Mouse (Mus musculus) spleen, adult 2 months (tissue): ENCODE measurements around the gene Meis2.

ENCODE experiments used
- CTCF ChIP-seq: fragments of 200-500 bp; IDR thresholded peaks from 2 replicates; pipeline ENCODE4 v1.5.1; 2011; ENCODE audit warnings: mild to moderate bottlenecking, inconsistent platforms; ENCODE audit not compliant: insufficient read depth, insufficient read length, insufficient replicate concordance; ENCODE audit errors: extremely low read depth
- POLR2A ChIP-seq: fragments of 200-500 bp; IDR thresholded peaks from 2 replicates; pipeline ENCODE4 v1.6.1; 2011; ENCODE audit warnings: low read depth, low read length, inconsistent platforms

DNA sequence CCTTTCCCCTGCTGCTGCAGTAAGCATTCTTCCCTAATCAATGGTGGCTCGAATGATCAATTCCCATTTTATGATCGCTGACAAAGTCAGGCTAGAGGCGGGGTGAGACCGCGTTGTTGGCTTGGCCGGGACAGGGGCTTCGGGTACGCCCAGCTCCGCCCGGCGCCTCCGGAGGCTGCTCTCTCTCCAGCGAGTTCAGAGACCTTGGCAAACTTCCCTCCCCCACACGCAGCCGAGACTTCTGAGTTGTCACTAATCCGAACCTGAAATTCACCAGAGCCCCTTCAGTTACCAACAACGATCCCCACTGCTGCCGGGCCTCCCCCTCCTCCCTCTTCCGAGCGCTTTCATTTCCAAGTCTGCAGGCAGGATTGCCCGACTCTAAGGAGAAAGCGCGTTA, 10.3 kb upstream of the Meis2 start:
- TF ChIP-seq CTCF (no peak), POLR2A (no peak)
